Mouse (Mus musculus) heart, embryonic 16.5 days (tissue): ENCODE data around the gene Gm14632. TPM values are rescaled to one million over a fixed set of nuclear protein-coding genes. Genes with fewer than 3 reads are reported as not detected.
"Not testable (repeated sequence)": the region's sequence is repeated elsewhere in the genome, so short reads cannot be mapped to it uniquely, and the experiment has no call there.

ENCODE experiments used
- ATAC-seq: fragments of 200-750 bp; cut with Nextera tagmentation; replicated peaks from 2 replicates; pipeline ENCODE4 v1.8.0; 2017; ENCODE audit warnings: moderate number of reproducible peaks; ENCODE audit not compliant: insufficient read depth, low FRiP score; ENCODE audit errors: extremely low read depth
- H3K27ac ChIP-seq: fragments of 300-500 bp; sonication (generic); 2 replicates; pipeline ENCODE4 v1.5.1; 2014; ENCODE audit warnings: mild to moderate bottlenecking, low read length, control low read depth, moderate library complexity
- H3K27me3 ChIP-seq: fragments of 300-500 bp; sonication (generic); 2 replicates; pipeline ENCODE4 v1.6.1; 2014; ENCODE audit warnings: low read length, mixed read lengths; ENCODE audit not compliant: control insufficient read depth, insufficient read depth
- H3K36me3 ChIP-seq: fragments of 300-500 bp; sonication (generic); 2 replicates; pipeline ENCODE4 v1.6.1; 2014; ENCODE audit not compliant: control insufficient read depth, insufficient read depth
- H3K4me1 ChIP-seq: fragments of 300-500 bp; sonication (generic); 2 replicates; pipeline ENCODE4 v1.6.1; 2014; ENCODE audit warnings: low read length, mixed read lengths; ENCODE audit not compliant: control insufficient read depth, insufficient read depth
- H3K4me2 ChIP-seq: fragments of 300-500 bp; sonication (generic); 2 replicates; pipeline ENCODE4 v1.6.1; 2014; ENCODE audit warnings: low read depth, mild to moderate bottlenecking, control low read depth, low read length
- H3K4me3 ChIP-seq: fragments of 300-500 bp; sonication (generic); 2 replicates; pipeline ENCODE4 v1.5.1; 2014; ENCODE audit warnings: mild to moderate bottlenecking, control low read depth, low read length
- H3K9ac ChIP-seq: fragments of 300-500 bp; sonication (generic); 2 replicates; pipeline ENCODE4 v1.6.1; 2014; ENCODE audit warnings: low read length, control low read depth
- H3K9me3 ChIP-seq: fragments of 300-500 bp; sonication (generic); replicated peaks from 2 replicates; pipeline ENCODE4 v1.6.1; 2016; ENCODE audit warnings: low read length; ENCODE audit not compliant: control insufficient read depth
- WGBS: fragments of 180-500 bp; shearing (Covaris S2); extraction: QIAGEN DNeasy Blood & Tissue Kit; methylation state at CpG from one replicate; pipeline ENCODE4 v1.1.7; 2014; 5-methylcytosine and 5-hydroxymethylcytosine counted together
- polyA plus RNA-seq: library from polyadenylated mRNA; unstranded; fragments of >200 nt; fragmentation: Nextera tagmentation; extraction: Ambion mirVana; gene quantifications from 2 replicates; pipeline ENCODE4 v1.2.1, GENCODE M21; 2015

Gene Gm14632
- polyA plus RNA-seq, result not detected in 2 replicates

DNA sequence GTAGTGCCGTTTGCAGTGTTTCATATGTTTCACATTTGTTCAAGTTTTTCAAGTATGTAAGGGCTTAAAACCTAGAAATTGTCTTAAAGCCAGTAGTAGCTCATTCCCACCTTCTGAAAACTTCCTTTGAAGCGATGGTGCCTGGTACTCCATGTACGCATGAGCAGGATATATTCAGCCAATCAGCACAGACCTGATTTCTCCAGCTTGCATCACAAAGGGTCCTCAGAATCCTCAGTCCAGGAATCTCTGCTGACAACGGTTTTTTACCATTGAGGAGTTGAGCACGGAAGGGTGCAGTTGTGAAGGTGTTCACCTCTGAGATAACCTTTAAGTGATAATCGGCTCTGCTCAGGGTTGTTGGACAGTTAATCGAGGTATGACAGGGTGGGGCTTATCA lies at the start of gene Gm14632:
Gene Gm14632 (plus strand): TSS at position 301 of the 400 bp plus-strand sequence.
- H3K4me3 ChIP-seq, H3K36me3 ChIP-seq, H3K4me2 ChIP-seq, H3K4me1 ChIP-seq, H3K9ac ChIP-seq, H3K27ac ChIP-seq, H3K9me3 ChIP-seq, H3K27me3 ChIP-seq, ATAC-seq: not testable (repeated sequence)
- WGBS, result 78% methylated on average over 4 of the region's 7 CpGs
